Mouse (Mus musculus) olfactory bulb, adult 2 months (tissue): Measurements from ENCODE around the gene Tmem161a.

ENCODE experiments used
- CTCF ChIP-seq: fragments of 200-500 bp; IDR thresholded peaks from 2 replicates; pipeline ENCODE4 v1.5.1; 2012; ENCODE audit warnings: low read depth, mild to moderate bottlenecking, low read length, moderate library complexity; ENCODE audit not compliant: insufficient read depth
- POLR2A ChIP-seq: fragments of 200-500 bp; IDR thresholded peaks from 2 replicates; pipeline ENCODE4 v1.6.1; 2012; ENCODE audit warnings: mild to moderate bottlenecking, low read depth, low read length, moderate library complexity; ENCODE audit not compliant: insufficient read depth

- no peak for TF ChIP-seq CTCF
- TF ChIP-seq POLR2A: no peak
These were observed 45.3 kb downstream of the Tmem161a start for GRCm38 (mm10) chr8:70217441-70217840.
